Mouse (Mus musculus): ENCODE results near the gene Ctu1. TPM values are rescaled to one million over a fixed set of nuclear protein-coding genes. Genes with fewer than 3 reads are reported as not detected.

Gene Ctu1
- total RNA-seq (2014; rRNA removed) (36.9 and 40.3 TPM in 2 replicates), polyA plus RNA-seq (2015; fragmentation: Nextera tagmentation; extraction: Ambion mirVana) (22.5 and 22.9 TPM in 2 replicates)

GRCm38 (mm10) chr7:43671809-43672580, at the start of gene Ctu1:
Gene Ctu1, plus strand, starts transcription at chr7:43672016.
- H3K4me3 ChIP-seq (ENCODE audit: low read depth, low read length): peak within 1 kb of the TSS; percentile 77
- peak within 1 kb of the TSS; percentile 55 for H3K27ac ChIP-seq (ENCODE audit: low read depth, low read length)
- H3K36me3 ChIP-seq (ENCODE audit: insufficient read depth): peaks cover 23% of the 10 kb centered on the region
- DNase-seq (peak; percentile 94), ATAC-seq (peak; percentile 98)
- WGBS: under 1% methylated on average over 26 of the region's 26 CpGs
- H3K27me3 ChIP-seq (ENCODE audit: insufficient read depth, low read length): no peaks in the 10 kb centered on the region
- no peaks in the 10 kb centered on the region for H3K9me3 ChIP-seq (ENCODE audit: low read length)
- H3K4me2 ChIP-seq (ENCODE audit: low read depth): peak within 1 kb of the TSS; percentile 75
- no peak for TF ChIP-seq CTCF (IDR thresholded peaks at IDR 0.05; ENCODE audit: low read depth)
- H3K4me1 ChIP-seq (ENCODE audit: insufficient read depth): peaks cover 6% of the 10 kb centered on the region
- H3K9ac ChIP-seq: peak within 1 kb of the TSS; percentile 73

- Histone ChIP-seq H3K27ac (ENCODE audit: low read depth, low read length) (no peak overlapping the region), H3K9ac (no peak overlapping the region), H3K36me3 (ENCODE audit: insufficient read depth) (no peaks in the 10 kb centered on the region), H3K27me3 (ENCODE audit: insufficient read depth, low read length) (no peaks in the 10 kb centered on the region), H3K4me2 (ENCODE audit: low read depth) (no peak overlapping the region), H3K9me3 (ENCODE audit: low read length) (no peaks in the 10 kb centered on the region), H3K4me3 (ENCODE audit: low read depth, low read length) (no peak overlapping the region), H3K4me1 (ENCODE audit: insufficient read depth) (no peaks in the 10 kb centered on the region)
- DNase-seq (no peak), ATAC-seq (no peak)
- no peak for TF ChIP-seq CTCF (IDR thresholded peaks at IDR 0.05; ENCODE audit: low read depth)
- WGBS: 84% methylated on average over 7 of the region's 7 CpGs
Measured at GRCm38 (mm10) chr7:43622927-43623326, 48.9 kb upstream of the Ctu1 start.

DNA sequence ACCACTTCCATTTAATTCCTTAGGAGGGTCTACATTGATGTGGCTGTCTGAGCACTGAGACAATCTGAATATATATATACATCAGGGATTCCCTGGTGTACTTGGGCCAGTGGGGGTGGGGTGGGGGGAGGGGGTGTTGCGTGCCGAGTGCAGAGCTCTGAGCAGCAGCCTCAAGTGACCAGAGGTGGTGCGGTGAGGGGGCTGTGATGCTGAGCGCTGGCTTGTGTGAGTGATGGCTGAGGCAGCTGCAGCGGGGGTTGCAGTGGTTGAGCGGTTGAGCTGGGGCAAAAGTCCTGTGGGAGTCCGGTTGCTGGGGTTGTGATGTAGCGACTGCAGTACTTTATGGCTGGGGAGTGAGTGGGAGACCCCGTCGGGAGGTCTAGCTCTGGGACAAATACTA, 48.0 kb upstream of the Ctu1 start:
- no peak overlapping the region for H3K4me2 ChIP-seq (ENCODE audit: low read depth)
- no peaks in the 10 kb centered on the region for H3K36me3 ChIP-seq (ENCODE audit: insufficient read depth)
- no peak overlapping the region for H3K9ac ChIP-seq
- no peaks in the 10 kb centered on the region for H3K4me1 ChIP-seq (ENCODE audit: insufficient read depth)
- no peak overlapping the region for H3K4me3 ChIP-seq (ENCODE audit: low read depth, low read length)
- H3K27ac ChIP-seq (ENCODE audit: low read depth, low read length): no peak overlapping the region
- no peaks in the 10 kb centered on the region for H3K27me3 ChIP-seq (ENCODE audit: insufficient read depth, low read length)
- ATAC-seq: peak; percentile 29; the same call in 1 of the 2 replicates
- H3K9me3 ChIP-seq (ENCODE audit: low read length): no peaks in the 10 kb centered on the region
- WGBS: 13% methylated on average over 10 of the region's 10 CpGs
- no peak for TF ChIP-seq CTCF (IDR thresholded peaks at IDR 0.05; ENCODE audit: low read depth)
- DNase-seq: no peak

DNA sequence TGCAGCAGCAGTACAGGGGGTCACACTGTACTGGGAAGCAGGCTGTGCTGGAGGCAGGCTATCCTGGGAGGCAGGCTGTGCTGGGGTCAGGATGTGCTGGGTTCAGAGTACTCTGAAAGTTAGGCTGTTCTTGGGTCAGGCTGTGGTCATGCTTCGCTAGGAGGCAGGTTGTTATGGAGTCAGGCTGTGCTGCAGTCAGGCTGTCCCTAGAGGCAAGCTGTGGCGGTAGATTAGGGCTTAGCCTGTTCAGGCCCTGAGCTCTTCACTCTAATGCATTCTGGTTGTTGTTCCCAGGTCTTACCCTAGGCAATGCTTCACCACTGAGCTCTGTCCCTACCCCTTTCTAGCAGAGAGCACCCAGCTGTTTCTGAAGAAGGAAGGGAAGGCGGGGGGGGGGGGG, 46.8 kb upstream of the Ctu1 start:
- no peaks in the 10 kb centered on the region for H3K27me3 ChIP-seq (ENCODE audit: insufficient read depth, low read length)
- DNase-seq: no peak
- TF ChIP-seq CTCF (IDR thresholded peaks at IDR 0.05; ENCODE audit: low read depth): no peak
- no peak overlapping the region for H3K9ac ChIP-seq
- H3K4me1 ChIP-seq (ENCODE audit: insufficient read depth): no peaks in the 10 kb centered on the region
- H3K4me3 ChIP-seq (ENCODE audit: low read depth, low read length): no peak overlapping the region
- H3K36me3 ChIP-seq (ENCODE audit: insufficient read depth): no peaks in the 10 kb centered on the region
- no peak overlapping the region for H3K4me2 ChIP-seq (ENCODE audit: low read depth)
- H3K9me3 ChIP-seq (ENCODE audit: low read length): no peaks in the 10 kb centered on the region
- 70% methylated on average over 3 of the region's 3 CpGs for WGBS
- no peak for ATAC-seq
- no peak overlapping the region for H3K27ac ChIP-seq (ENCODE audit: low read depth, low read length)

- Histone ChIP-seq H3K4me3 (ENCODE audit: low read depth, low read length) (no peak overlapping the region), H3K36me3 (ENCODE audit: insufficient read depth) (no peaks in the 10 kb centered on the region), H3K4me1 (ENCODE audit: insufficient read depth) (no peaks in the 10 kb centered on the region), H3K4me2 (ENCODE audit: low read depth) (no peak overlapping the region), H3K9ac (no peak overlapping the region), H3K9me3 (ENCODE audit: low read length) (no peaks in the 10 kb centered on the region), H3K27me3 (ENCODE audit: insufficient read depth, low read length) (no peaks in the 10 kb centered on the region), H3K27ac (ENCODE audit: low read depth, low read length) (no peak overlapping the region)
- no peak for DNase-seq
- no peak for TF ChIP-seq CTCF (IDR thresholded peaks at IDR 0.05; ENCODE audit: low read depth)
- WGBS: 81% methylated on average over 8 of the region's 8 CpGs
- no peak for ATAC-seq
Measured at GRCm38 (mm10) chr7:43625794-43626422, 45.9 kb upstream of the Ctu1 start.

DNA sequence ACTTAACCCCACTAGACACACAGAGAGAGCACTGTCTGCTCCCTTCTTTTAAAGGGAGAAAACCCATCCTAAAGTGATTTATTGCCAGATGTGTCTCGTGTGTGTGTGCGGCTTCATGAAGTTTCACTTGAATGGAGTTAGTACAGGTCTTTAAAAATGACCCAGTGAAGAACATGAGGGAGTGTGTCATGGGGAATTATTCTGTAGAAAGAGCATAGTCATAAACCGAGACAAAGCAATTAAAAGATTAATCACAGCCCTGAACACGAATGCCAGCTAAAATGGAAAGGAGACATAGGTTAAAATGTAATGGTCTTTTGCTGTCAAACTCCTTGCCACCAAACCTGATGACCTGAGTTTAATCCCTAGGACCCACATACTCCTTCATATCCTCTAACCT, 37.9 kb upstream of the Ctu1 start:
- TF ChIP-seq CTCF (IDR thresholded peaks at IDR 0.05; ENCODE audit: low read depth): no peak
- H3K27me3 ChIP-seq (ENCODE audit: insufficient read depth, low read length): no peaks in the 10 kb centered on the region
- H3K27ac ChIP-seq (ENCODE audit: low read depth, low read length): no peak overlapping the region
- no peaks in the 10 kb centered on the region for H3K36me3 ChIP-seq (ENCODE audit: insufficient read depth)
- no peak overlapping the region for H3K4me2 ChIP-seq (ENCODE audit: low read depth)
- H3K4me1 ChIP-seq (ENCODE audit: insufficient read depth): no peaks in the 10 kb centered on the region
- H3K9ac ChIP-seq: no peak overlapping the region
- DNase-seq (no peak), ATAC-seq (no peak)
- no peaks in the 10 kb centered on the region for H3K9me3 ChIP-seq (ENCODE audit: low read length)
- H3K4me3 ChIP-seq (ENCODE audit: low read depth, low read length): no peak overlapping the region
- WGBS: 73% methylated on average over 4 of the region's 4 CpGs

GRCm38 (mm10) chr7:43634500-43634899, 37.3 kb upstream of the Ctu1 start, which contains the start of gene Ceacam18:
Gene Ceacam18, plus strand, starts transcription at chr7:43634707.
- Histone ChIP-seq H3K27me3 (ENCODE audit: insufficient read depth, low read length) (no peaks in the 10 kb centered on the region), H3K9me3 (ENCODE audit: low read length) (no peaks in the 10 kb centered on the region), H3K4me3 (ENCODE audit: low read depth, low read length) (no peak within 1 kb of the TSS), H3K36me3 (ENCODE audit: insufficient read depth) (no peaks in the 10 kb centered on the region), H3K4me1 (ENCODE audit: insufficient read depth) (no peaks in the 10 kb centered on the region), H3K9ac (no peak within 1 kb of the TSS), H3K27ac (ENCODE audit: low read depth, low read length) (no peak within 1 kb of the TSS), H3K4me2 (ENCODE audit: low read depth) (no peak within 1 kb of the TSS)
- no peak for TF ChIP-seq CTCF (IDR thresholded peaks at IDR 0.05; ENCODE audit: low read depth)
- no peak for ATAC-seq
- DNase-seq: no peak
- WGBS: 80% methylated on average over 6 of the region's 6 CpGs
